Mouse (Mus musculus) heart, postnatal 0 days (tissue): ENCODE data around the gene Gm28053.

Source experiments
- CTCF ChIP-seq: IDR thresholded peaks from 2 replicates; pipeline ENCODE4 v1.5.1; 2016; ENCODE audit warnings: antibody characterized with exemption, control low read depth, low read depth
- EP300 ChIP-seq: IDR thresholded peaks from 2 replicates; pipeline ENCODE4 v1.6.1; 2016; ENCODE audit warnings: antibody characterized with exemption, low read depth

DNA sequence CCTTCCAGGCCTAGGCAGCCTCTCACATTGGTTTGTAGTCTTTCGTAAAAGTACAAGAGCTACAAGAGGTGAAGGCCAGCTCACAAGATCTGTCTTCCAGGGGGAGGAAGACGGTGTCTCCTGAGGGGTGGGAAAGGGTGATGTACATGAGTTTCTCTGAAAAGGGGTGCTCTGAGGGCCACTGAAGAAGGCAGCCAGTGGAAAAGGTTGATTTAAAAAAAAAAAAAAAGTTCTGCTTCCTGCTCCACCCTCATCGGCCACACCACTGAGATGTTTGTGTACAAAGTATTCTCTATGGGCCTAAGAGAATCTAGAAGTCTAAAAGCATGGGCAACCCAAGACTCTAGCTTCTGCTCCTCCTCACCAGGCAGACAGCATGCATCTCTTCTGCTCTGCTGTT, 52.3 kb downstream of the Gm28053 start, which contains the start of gene Gimap3:
- TF ChIP-seq CTCF: no peak
- no peak for TF ChIP-seq EP300
